Mouse (Mus musculus) heart, embryonic 16.5 days (tissue): ENCODE data around the gene Pomgnt2. TPM values are rescaled to one million over a fixed set of nuclear protein-coding genes. Genes with fewer than 3 reads are reported as not detected.

Experiments used
- ATAC-seq: fragments of 200-750 bp; cut with Nextera tagmentation; replicated peaks from 2 replicates; pipeline ENCODE4 v1.8.0; 2017; ENCODE audit warnings: moderate number of reproducible peaks; ENCODE audit not compliant: insufficient read depth, low FRiP score; ENCODE audit errors: extremely low read depth
- H3K27ac ChIP-seq: fragments of 300-500 bp; sonication (generic); 2 replicates; pipeline ENCODE4 v1.5.1; 2014; ENCODE audit warnings: mild to moderate bottlenecking, low read length, control low read depth, moderate library complexity
- H3K27me3 ChIP-seq: fragments of 300-500 bp; sonication (generic); 2 replicates; pipeline ENCODE4 v1.6.1; 2014; ENCODE audit warnings: low read length, mixed read lengths; ENCODE audit not compliant: control insufficient read depth, insufficient read depth
- H3K36me3 ChIP-seq: fragments of 300-500 bp; sonication (generic); 2 replicates; pipeline ENCODE4 v1.6.1; 2014; ENCODE audit not compliant: control insufficient read depth, insufficient read depth
- H3K4me1 ChIP-seq: fragments of 300-500 bp; sonication (generic); 2 replicates; pipeline ENCODE4 v1.6.1; 2014; ENCODE audit warnings: low read length, mixed read lengths; ENCODE audit not compliant: control insufficient read depth, insufficient read depth
- H3K4me2 ChIP-seq: fragments of 300-500 bp; sonication (generic); 2 replicates; pipeline ENCODE4 v1.6.1; 2014; ENCODE audit warnings: low read depth, mild to moderate bottlenecking, control low read depth, low read length
- H3K4me3 ChIP-seq: fragments of 300-500 bp; sonication (generic); 2 replicates; pipeline ENCODE4 v1.5.1; 2014; ENCODE audit warnings: mild to moderate bottlenecking, control low read depth, low read length
- H3K9ac ChIP-seq: fragments of 300-500 bp; sonication (generic); 2 replicates; pipeline ENCODE4 v1.6.1; 2014; ENCODE audit warnings: low read length, control low read depth
- H3K9me3 ChIP-seq: fragments of 300-500 bp; sonication (generic); replicated peaks from 2 replicates; pipeline ENCODE4 v1.6.1; 2016; ENCODE audit warnings: low read length; ENCODE audit not compliant: control insufficient read depth
- WGBS: fragments of 180-500 bp; shearing (Covaris S2); extraction: QIAGEN DNeasy Blood & Tissue Kit; methylation state at CpG from one replicate; pipeline ENCODE4 v1.1.7; 2014; 5-methylcytosine and 5-hydroxymethylcytosine counted together
- polyA plus RNA-seq: library from polyadenylated mRNA; unstranded; fragments of >200 nt; fragmentation: Nextera tagmentation; extraction: Ambion mirVana; gene quantifications from 2 replicates; pipeline ENCODE4 v1.2.1, GENCODE M21; 2015

The Pomgnt2 gene
- polyA plus RNA-seq, 1 experiment from 2014 or later, result 13.0 TPM

DNA sequence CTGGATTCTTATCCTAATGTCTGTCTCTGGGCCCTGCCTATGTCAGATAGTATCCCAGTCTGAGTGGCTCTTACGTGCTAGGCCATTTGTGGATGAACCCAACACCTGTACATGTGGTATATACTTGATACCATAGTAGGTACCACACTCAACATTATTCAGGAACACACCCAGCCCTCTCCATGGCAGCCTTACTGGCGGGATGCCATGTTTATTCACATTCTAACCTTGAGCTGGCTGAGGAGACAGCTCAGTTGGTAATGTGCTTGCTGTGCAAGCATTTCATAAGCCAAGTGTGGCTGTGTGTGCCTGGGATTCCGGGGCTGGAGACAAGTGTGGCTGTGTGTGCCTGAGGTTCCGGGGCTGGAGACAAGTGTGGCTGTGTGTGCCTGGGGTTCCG lies 28.7 kb downstream of the Pomgnt2 start:
- Histone ChIP-seq H3K36me3 (no peaks in the 10 kb centered on the region), H3K27ac (no peak overlapping the region), H3K4me1 (peaks cover 2% of the 10 kb centered on the region; the same call in 1 of the 2 replicates), H3K4me3 (no peak overlapping the region), H3K9me3 (no peaks in the 10 kb centered on the region), H3K4me2 (no peak overlapping the region), H3K9ac (no peak overlapping the region), H3K27me3 (no peaks in the 10 kb centered on the region)
- 54% methylated on average over 5 of the region's 5 CpGs for WGBS
- ATAC-seq, result no peak

DNA sequence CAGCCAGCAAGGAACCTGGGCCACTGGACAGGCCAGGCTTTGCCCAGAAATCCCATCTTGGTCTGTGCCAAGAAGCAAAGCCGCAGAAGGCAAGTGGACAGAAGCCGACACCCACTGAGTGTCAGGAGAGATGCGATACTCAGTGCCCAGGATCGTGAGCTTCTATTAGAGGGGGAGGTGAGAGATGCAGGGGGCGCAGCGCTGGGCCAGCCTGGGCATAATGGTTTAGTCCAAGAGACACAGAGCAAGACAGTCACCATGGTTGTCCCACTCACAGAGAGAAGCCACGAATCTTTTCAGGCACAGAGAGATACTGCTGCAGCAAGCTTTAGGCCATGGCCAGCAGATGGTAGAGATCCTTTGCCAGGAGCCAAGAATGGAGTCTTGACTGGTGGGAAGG lies 32.0 kb downstream of the Pomgnt2 start:
- Histone ChIP-seq H3K4me2 (no peak overlapping the region), H3K27ac (no peak overlapping the region), H3K4me3 (no peak overlapping the region), H3K9ac (no peak overlapping the region), H3K27me3 (no peaks in the 10 kb centered on the region), H3K36me3 (no peaks in the 10 kb centered on the region), H3K9me3 (no peaks in the 10 kb centered on the region), H3K4me1 (no peaks in the 10 kb centered on the region)
- ATAC-seq, result no peak
- WGBS, result 86% methylated on average over 7 of the region's 7 CpGs

DNA sequence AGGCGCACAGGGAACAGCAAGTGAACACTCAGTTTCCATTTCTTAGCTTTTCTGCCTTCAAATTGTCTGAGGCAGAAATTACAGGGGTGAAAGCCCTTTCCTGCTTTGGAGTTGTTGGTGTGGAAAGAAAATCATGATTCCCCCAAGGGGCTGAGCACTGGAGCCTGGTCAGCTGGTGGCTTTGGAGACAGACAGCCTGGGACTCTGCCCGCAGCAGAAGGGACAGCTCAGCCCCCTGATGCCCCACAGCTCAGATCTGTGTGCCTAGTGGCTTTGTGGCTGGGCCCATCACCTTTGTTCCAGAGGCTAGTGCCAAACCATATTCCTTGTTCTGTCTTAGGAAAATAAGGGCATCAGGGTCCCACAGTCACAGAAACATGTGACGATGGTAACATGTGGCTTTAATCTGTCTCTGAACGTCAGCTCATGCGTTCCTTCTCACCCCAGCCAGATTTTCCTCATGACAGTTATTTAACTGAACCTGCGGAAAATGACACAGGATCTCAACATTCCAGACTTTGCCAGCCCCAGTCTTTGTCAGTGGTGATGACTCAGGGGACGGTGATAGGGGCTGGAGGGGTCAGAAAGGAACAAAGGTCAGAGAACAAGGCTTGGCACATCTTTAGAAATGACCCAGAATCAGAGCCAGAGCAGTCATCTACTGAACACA lies 36.8 kb downstream of the Pomgnt2 start:
- Histone ChIP-seq H3K4me3 (no peak overlapping the region), H3K27me3 (no peaks in the 10 kb centered on the region), H3K27ac (no peak overlapping the region), H3K4me2 (no peak overlapping the region), H3K36me3 (no peaks in the 10 kb centered on the region), H3K9me3 (no peaks in the 10 kb centered on the region), H3K4me1 (no peaks in the 10 kb centered on the region), H3K9ac (no peak overlapping the region)
- WGBS, result 49% methylated on average over 7 of the region's 7 CpGs
- ATAC-seq, result no peak

DNA sequence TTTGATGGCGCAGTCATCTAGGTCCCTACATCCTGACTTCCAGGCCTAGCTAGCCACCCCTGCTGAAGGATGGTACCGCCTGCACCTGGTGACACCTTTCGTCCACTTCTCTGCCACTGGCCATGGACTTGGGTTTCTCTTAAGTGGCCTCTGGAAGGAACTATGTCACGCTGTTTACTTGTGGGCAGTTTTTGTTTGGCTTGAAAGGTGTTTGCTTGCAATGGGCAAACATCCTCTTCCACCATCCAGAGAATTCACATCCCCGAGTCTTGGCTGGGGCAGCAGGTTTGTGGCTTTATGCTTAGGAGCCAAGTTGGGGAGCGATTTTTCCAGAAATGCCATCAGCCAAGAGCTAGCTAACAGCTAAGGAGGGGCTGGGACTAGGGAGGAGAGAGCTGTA lies 44.3 kb downstream of the Pomgnt2 start:
- H3K9me3 ChIP-seq, result no peaks in the 10 kb centered on the region
- WGBS, result 85% methylated on average over 6 of the region's 6 CpGs
- H3K4me3 ChIP-seq, result no peak overlapping the region
- H3K9ac ChIP-seq, result no peak overlapping the region
- H3K4me1 ChIP-seq, result peaks cover 18% of the 10 kb centered on the region
- no peak overlapping the region for H3K4me2 ChIP-seq
- no peaks in the 10 kb centered on the region for H3K36me3 ChIP-seq
- H3K27me3 ChIP-seq, result no peaks in the 10 kb centered on the region; the same call in 1 of the 2 replicates
- H3K27ac ChIP-seq, result no peak overlapping the region
- ATAC-seq, result no peak

DNA sequence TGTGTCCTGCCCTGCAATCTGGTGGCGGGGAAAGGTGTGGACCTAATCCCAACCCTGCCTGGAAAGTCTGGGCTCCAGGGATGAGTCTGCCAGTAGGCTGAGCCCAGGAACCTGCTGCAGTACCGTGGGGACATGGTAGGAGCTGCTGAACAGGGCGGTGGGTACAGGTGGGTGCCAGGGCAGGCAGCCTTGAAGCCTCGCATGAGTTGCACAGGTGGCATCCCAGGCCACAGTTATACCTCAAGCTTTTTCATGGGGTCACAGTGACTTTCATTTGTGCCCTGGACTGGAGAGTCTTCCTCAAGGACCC lies 45.8 kb downstream of the Pomgnt2 start:
- peak overlapping the region; percentile 62 for H3K27ac ChIP-seq
- no peaks in the 10 kb centered on the region for H3K36me3 ChIP-seq

DNA sequence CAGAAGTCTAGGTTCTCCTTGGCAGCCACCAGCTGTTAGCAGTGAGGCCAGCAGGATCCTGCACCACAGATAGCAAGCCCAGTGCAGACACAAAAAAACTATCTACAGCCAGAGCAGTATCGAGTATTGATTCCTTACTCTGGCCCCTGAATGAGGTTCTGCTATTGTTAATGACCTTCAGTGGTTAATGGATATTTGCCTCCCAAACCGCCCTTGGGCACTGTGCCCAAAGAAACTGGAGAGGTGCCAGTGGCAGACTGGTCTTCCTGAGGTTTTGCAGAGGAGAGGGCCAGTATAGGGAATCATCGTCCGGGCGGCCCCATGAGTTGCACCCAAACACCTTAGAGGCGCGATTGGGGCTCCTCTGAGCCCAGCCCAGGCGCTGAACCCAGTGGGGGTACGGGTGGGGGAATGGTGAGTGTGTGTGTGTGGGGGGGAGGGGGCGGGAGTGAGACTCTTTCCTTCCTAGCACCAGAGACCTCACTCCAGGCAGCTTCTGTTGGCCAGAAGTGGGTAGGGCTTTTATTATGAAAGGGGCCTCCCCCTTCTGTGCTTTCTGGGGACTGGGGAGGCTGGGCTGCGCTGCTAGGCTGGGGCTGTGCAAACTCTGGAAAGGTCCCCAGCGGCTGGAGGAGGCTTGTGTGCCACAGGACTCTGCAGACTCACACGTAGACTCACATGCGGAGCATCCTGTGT lies 46.3 kb downstream of the Pomgnt2 start, which contains the start of gene Fam198a:
Gene Fam198a (plus strand): TSS at position 571 of the 696 bp plus-strand sequence.
- peak; percentile 91 for ATAC-seq
- Histone ChIP-seq H3K4me3 (peak within 1 kb of the TSS; percentile 37), H3K4me1 (peaks cover 18% of the 10 kb centered on the region), H3K9ac (peak within 1 kb of the TSS; percentile 66), H3K9me3 (no peaks in the 10 kb centered on the region), H3K36me3 (no peaks in the 10 kb centered on the region), H3K27me3 (peaks cover 3% of the 10 kb centered on the region; the same call in 1 of the 2 replicates), H3K4me2 (peak within 1 kb of the TSS; percentile 62), H3K27ac (peak within 1 kb of the TSS; percentile 62)
- 4% methylated on average over 14 of the region's 14 CpGs for WGBS

More for the DNA sequence above, 45.8 kb downstream of the Pomgnt2 start:
- Histone ChIP-seq H3K4me3 (peak overlapping the region; percentile 37), H3K27me3 (peaks cover 3% of the 10 kb centered on the region; the same call in 1 of the 2 replicates), H3K9ac (peak overlapping the region; percentile 66), H3K4me1 (peaks cover 18% of the 10 kb centered on the region), H3K9me3 (no peaks in the 10 kb centered on the region), H3K4me2 (peak overlapping the region; percentile 62)
- ATAC-seq, result peak; percentile 30; the same call in 1 of the 2 replicates
- 30% methylated on average over 4 of the region's 4 CpGs for WGBS

DNA sequence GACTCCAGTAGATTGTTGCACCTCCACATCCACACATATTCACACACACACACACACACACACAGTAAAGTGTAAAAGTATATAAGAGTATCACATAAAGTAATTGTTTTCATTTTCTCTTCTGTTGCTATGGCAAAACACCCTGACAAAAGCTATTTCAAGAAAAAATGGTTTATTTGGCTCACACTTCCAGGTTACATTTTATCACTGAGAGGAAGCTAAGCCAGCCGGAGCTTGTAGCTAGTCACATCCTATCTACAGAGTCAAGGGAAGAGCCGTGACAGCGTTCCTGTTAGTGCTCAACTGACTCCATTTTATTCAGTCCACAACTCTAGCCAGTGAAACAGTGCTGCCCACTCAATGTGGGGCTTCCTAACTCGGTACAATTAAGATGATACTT lies 48.5 kb downstream of the Pomgnt2 start:
- H3K4me1 ChIP-seq, result peaks cover 18% of the 10 kb centered on the region
- no peak overlapping the region for H3K9ac ChIP-seq
- no peak overlapping the region for H3K4me3 ChIP-seq
- no peaks in the 10 kb centered on the region for H3K36me3 ChIP-seq
- H3K27me3 ChIP-seq, result peaks cover 3% of the 10 kb centered on the region; the same call in 1 of the 2 replicates
- H3K9me3 ChIP-seq, result no peaks in the 10 kb centered on the region
- no peak overlapping the region for H3K4me2 ChIP-seq
- ATAC-seq, result no peak
- H3K27ac ChIP-seq, result 0 out of 2 replicates have a peak overlapping the region, but pooled peaks have one; percentile 7
- 46% methylated on average over 4 of the region's 4 CpGs for WGBS

DNA sequence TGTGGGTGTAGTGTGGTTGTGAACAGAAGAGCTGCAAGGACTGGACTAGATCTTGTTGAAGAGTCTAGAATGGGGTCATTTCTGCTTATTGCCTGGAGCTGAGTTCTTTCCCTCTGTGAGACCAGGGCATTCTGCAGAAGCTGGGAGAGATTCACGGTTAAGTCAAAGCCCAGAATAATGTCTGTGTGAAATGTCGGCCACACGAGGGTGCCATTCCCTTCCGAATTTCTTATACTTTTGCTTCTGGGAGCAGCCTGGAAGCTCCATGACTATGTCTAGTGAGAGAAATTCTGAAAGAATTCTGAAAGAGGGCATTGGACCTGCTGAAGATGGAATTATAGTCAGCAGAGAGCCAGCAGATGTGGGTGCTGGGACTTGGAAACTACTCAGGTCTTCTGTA lies 49.1 kb downstream of the Pomgnt2 start:
- no peak overlapping the region for H3K4me2 ChIP-seq
- no peak overlapping the region for H3K9ac ChIP-seq
- 8% methylated on average over 4 of the region's 4 CpGs for WGBS

DNA sequence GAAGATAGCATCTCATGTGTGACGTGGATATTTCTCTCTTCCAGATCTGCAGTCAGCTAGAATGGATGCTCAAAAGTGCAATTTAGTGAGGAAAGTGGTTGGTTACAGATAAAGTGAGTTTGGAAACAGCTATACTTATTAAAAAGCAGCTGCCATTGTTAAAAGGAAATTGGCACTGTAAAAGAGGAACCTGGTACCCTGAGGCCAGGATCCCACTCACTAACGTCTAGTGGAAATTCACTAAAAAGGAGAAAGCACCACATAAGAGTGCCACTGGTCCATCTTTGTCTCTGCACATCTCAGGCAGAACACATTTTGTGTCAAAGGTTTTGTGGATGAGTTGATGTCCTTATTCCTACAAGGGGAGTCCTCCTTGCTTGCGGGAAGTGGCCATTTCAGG lies 53.3 kb downstream of the Pomgnt2 start:
- ATAC-seq, result no peak
- WGBS, result 81% methylated on average over 3 of the region's 3 CpGs

More for the DNA sequence above, 49.1 kb downstream of the Pomgnt2 start:
- ATAC-seq, result no peak
- no peak overlapping the region for H3K27ac ChIP-seq
- H3K4me3 ChIP-seq, result no peak overlapping the region
- peaks cover 18% of the 10 kb centered on the region for H3K4me1 ChIP-seq
- no peaks in the 10 kb centered on the region for H3K9me3 ChIP-seq
- peaks cover 3% of the 10 kb centered on the region; the same call in 1 of the 2 replicates for H3K27me3 ChIP-seq
- H3K36me3 ChIP-seq, result no peaks in the 10 kb centered on the region

More for the DNA sequence above, 53.3 kb downstream of the Pomgnt2 start:
- H3K9me3 ChIP-seq, result no peaks in the 10 kb centered on the region
- no peak overlapping the region for H3K9ac ChIP-seq
- H3K27ac ChIP-seq, result no peak overlapping the region
- H3K4me2 ChIP-seq, result no peak overlapping the region
- peaks cover 3% of the 10 kb centered on the region; the same call in 1 of the 2 replicates for H3K27me3 ChIP-seq
- no peak overlapping the region for H3K4me3 ChIP-seq
- H3K4me1 ChIP-seq, result peaks cover 4% of the 10 kb centered on the region; the same call in 1 of the 2 replicates
- H3K36me3 ChIP-seq, result no peaks in the 10 kb centered on the region
